Mouse (Mus musculus): ENCODE measurements around the gene Cops2.

Gene Cops2

DNA sequence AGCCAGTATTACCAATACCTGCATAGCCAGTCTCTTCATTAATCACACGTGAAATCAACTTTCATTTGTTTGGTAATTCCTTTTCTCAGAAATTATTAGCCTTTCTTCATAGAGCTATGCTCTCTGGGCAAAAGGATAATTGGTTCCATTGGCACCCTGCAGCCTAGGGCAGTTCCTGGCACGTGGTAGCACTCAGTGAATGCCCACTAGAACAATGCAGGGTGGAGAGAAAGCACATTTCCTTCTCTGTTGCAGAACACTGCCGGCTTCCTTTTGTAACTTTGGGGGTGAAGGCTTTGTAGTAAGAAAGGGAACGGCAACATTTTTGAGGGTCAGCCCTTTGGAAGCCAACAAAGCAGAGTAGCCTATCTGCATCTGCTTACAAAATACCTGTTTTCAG, 32.7 kb downstream of the Cops2 start:
- DNase-seq (ENCODE audit: low read depth): no peak

- no peak for DNase-seq (ENCODE audit: low read depth)
Observed at GRCm38 (mm10) chr2:125820397-125820796, 38.5 kb downstream of the Cops2 start.

DNA sequence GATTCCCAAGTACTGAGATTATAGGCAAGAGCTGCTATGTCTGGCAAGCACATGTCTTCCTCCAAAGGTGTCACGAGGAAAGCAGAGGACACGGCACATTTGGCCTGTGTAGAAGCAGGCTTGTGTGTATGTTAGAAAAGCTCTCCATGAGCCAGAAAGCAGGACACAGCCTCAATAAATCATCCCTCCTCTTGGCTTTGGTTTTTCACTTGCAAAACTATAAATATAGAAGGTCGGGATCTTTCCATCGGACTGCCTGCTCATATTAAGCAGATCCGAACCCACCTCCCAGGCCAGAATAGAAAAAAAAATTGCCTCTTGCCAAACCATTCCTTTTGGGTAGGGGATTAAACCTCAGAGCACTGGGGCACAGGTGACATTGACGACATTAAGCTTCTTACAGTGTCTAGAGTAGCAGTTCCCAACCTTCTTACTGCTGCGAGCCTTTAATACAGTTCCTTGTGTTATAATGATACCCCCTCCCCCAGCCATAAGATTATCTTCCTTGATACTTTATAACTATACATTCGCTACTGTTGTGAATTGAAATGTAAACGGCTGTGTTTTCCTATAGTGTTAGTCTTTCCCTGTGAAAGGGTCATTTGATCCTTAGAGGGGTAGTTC, 44.9 kb downstream of the Cops2 start:
- no peak for DNase-seq (ENCODE audit: low read depth)

DNA sequence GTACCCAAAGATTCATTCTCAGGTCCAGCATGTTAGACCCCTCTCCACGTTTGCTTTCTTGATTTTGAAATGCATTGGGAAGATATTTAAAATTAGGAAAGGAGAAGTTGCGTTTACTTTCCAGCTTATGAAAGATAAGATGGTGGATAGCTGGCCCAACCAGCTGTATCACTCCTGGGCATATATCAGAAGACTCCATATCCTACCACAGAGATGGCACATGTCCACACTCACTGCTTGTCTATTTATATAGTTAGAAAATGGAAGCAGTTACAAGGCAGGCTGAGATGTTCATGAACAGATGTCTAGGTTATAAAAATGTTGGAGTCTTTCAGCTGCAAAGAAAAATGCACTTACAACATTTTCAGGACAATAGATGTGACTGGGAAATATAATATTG, 47.6 kb downstream of the Cops2 start:
- no peak for DNase-seq (ENCODE audit: low read depth)

DNA sequence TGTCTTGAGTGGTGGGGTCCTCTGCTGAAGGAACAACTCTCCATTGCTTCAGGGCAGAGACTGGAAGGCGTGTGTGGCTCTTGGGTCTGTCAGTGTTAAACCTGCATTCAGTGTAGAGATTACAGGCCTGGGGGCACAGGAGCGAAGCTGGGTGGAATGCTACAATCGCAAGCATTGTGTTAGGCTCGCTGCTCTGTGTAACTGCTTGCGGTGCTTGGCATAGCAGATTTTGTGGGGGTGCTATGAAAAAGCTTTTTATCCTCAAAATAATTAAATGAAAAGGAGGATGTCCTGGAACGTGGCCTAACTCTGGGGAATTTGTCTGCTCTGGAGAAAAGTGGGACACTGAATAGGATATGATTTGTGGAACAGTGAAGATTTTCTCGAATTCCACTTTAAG, 49.4 kb downstream of the Cops2 start:
- no peak for DNase-seq (ENCODE audit: low read depth)

DNA sequence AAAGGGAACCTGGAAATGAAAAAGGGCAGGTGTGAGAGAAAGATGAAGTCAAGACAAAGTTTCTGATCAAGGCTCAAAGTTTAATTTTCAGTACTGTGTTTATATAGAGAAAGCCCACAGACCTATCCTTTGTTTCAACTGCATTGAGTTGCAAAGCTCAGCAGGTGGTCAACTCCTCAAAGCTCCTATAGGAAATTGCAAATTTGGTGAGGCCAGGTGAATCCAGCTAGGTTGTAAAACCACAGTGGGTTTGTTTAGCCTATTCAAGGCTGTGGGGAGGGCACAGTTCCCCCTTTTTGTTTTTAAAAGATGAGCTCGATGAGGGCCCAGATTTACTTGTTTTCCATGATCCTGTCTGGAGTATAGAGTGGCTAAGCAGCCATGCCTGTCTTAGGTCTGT, 53.1 kb downstream of the Cops2 start:
- DNase-seq (ENCODE audit: low read depth): no peak

DNA sequence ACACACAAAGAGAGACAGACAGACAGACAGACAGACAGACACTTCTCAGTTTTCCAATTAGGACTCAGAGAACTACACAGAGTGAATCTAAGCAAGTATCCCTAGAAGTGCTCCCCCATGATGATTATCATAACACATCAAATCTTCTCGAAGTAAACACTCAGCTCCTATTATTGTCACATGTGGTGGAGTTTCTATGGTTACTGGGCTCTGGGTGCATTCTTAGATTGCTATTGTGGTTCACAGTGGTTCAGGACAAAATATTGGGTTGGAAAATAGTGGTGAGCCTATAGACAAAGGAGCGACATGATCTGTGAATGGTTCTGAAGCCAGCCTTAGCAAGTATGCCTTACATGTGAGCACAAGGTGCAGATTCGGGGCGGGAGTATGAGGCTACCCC, 57.0 kb downstream of the Cops2 start:
- no peak for DNase-seq (ENCODE audit: low read depth)

DNA sequence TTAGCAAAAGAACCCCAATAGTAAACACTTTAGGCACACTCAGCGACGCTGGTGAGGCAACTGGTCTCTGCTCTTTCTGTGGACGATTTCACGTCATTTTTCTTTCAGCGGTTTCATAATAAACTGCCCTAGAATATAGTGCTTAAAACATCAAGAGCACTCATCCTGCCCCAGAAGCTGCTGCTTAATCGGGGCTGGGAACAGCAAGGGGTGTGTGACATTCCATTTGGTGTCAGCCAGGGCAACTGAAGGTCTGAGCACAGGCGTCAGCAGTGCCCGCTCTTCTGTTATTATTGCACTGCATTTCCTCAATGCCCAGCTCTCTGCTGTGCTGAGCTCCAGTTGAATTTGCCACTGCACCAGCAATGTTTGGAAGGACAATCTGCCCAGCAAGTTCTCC, 57.9 kb downstream of the Cops2 start:
- DNase-seq (ENCODE audit: low read depth): no peak

DNA sequence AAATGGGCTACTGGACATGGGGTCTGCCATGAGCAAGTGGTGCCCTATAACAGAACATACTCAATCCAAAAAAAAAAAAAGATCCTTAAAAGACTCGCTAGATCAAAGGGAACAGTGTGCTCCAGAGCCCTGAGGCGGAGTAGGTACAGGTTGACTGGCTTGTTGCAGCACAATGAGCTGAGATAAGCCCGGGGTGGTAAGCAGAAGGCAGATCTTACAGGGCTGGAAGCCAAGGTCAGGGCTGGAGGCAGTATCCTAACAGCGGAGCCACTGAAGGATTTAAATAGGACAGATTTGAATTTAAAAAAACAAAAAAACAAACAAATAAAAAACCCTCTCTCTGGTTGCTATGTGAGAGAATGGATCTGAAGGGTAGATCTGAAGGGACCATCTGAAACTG, 58.5 kb downstream of the Cops2 start:
- DNase-seq (ENCODE audit: low read depth): no peak

DNA sequence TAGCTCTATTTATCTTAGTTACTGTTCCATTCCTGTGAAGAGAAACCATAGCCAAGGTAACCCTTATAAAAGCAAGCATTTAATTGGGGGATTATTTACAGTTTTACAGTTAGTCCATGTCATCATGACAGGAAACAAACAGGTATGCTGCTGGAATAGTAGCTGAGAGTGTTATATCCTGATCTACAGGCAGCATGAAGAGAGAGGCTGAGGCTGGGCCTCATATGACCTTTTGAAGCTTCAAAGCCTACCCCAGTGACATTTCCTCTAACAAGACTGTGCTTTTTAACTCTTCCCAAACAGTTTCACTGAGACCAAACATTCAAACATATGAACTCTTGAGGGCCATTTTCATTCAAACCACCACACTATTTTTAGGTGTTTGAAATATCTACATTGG, 61.1 kb downstream of the Cops2 start:
- peak; percentile 34 for DNase-seq (ENCODE audit: low read depth)

- DNase-seq (ENCODE audit: low read depth): no peak
Observed at GRCm38 (mm10) chr2:125795118-125795517, 63.8 kb downstream of the Cops2 start.

GRCm38 (mm10) chr2:125794166-125794565, 64.8 kb downstream of the Cops2 start:
- DNase-seq (ENCODE audit: low read depth): no peak

- no peak for DNase-seq (ENCODE audit: low read depth)
Observed at GRCm38 (mm10) chr2:125792879-125793261, 66.1 kb downstream of the Cops2 start.

DNA sequence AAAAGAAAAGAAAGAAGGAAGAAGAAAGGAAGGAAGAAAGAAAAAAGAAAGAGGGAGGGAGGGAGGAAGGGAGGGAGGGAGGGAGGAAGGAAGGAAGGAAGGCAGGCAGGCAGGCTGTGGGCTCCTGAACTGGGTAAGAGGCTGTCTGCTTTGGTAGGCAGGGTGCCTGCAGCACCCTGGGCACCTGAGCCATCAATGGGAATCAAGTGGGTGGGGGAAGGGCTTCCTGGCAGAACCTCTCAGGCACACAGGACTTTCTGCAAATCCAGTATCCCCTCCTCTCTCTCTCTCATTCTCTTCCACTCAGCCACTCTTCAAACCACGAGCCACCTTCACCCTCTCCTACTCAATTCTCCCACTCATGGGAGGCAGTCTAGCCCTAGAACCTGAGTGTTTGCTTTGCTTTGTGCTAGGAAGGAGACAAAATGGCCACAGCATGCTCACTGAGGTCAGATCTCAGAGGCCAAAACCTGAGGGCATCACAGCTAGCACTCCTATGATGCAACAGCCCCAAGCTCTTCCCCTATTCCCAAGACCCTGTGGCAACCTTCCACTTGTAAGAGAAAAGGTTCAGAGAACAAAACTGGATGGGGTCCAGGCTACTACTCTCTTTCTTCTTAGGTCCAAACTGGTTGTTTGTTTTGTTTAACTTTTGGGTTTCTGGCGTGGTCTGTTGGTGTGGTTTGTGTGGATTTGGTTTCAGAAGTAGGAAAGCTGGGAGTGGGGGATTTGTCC, 66.6 kb downstream of the Cops2 start:
- peak; percentile 32 for DNase-seq (ENCODE audit: low read depth)

DNA sequence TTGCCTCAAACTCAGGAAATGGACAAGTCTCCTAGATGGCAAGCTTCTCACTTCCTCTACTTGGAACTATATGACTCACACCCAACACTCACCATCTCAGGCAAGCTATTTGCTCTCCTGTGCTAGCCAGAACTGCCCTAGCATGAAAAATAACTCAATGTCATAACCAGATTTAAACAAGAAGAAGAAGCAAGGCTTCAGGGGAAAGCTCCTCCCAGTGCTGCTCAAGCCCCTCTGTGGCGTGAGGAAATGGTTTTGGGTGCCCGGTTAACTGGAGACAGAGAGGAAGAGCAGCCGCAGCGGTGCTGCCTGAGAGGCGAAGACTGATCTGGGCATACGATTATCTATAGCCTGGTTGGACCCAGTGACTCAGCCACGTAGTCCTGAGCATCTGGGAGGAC, 67.5 kb downstream of the Cops2 start:
- peak; percentile 72 for DNase-seq (ENCODE audit: low read depth)

DNA sequence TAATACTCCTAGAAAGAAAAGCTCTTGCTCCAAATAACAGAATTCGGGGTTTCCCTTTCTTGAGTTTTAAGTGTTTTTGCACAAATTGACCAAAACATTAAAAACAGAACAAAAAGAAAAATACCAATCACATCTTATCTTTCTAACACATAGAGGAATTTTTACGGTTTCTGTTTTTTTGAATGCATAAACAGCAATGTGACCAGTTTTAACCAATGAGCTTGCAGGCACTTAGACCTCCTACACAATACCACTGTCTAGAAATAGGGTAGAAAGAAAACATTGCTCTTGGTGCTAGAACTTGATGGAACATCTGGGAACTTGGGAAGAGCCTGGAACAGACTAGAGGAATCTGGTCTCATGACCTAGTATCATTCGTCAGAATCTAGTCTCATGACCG, 68.7 kb downstream of the Cops2 start:
- peak; percentile 29 for DNase-seq (ENCODE audit: low read depth)

- DNase-seq (ENCODE audit: low read depth): no peak
Observed at GRCm38 (mm10) chr2:125789265-125789664, 69.7 kb downstream of the Cops2 start.

- DNase-seq (ENCODE audit: low read depth): no peak
Observed at GRCm38 (mm10) chr2:125788785-125789184, 70.2 kb downstream of the Cops2 start.

- DNase-seq (ENCODE audit: low read depth): peak; percentile 52
Observed at GRCm38 (mm10) chr2:125788351-125788750, 70.6 kb downstream of the Cops2 start.

- no peak for DNase-seq (ENCODE audit: low read depth)
Observed at GRCm38 (mm10) chr2:125785021-125785420, 73.9 kb downstream of the Cops2 start.

DNA sequence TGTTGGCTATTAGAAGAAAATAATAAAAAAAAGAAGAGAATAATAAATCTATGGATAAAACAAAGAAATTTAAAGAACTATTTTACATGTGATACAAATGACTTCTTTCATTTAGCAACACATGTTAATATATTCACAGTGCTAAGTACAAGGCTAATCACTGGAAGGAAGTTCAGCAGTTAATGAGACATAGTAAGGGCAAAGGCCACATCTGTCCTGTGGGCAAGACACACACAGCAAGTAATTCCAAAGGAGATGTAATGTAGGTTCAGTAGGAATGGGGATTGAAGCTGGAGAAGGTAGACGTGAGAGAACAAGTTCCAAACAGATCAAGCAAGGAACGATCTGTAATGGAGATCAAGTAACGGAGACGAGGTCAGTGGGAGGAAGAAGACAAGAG, 74.5 kb downstream of the Cops2 start:
- DNase-seq (ENCODE audit: low read depth): no peak

DNA sequence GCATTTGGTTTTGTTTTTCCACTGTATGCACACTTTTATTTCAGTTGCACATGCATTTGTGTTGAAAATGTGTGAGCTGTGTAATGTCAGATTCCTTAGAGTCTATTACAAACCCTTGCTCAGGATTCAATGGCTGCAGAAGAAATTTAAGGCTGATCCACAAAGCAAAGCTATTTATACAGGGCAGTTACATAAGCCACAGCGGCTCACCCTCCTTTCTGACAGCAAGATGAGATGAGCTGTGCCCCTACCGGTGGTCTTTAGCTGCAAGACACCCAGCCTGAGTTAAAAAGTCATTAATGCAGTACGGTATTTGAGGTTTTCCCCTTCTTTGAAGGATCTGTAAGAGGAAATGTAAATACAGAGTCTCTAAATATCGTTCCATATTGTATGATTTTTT, 75.1 kb downstream of the Cops2 start:
- no peak for DNase-seq (ENCODE audit: low read depth)

- peak; percentile 91 for DNase-seq (ENCODE audit: low read depth)
Observed at GRCm38 (mm10) chr2:125782719-125783109, 76.2 kb downstream of the Cops2 start, which contains the start of gene Secisbp2l. TSS of gene Secisbp2l (minus strand) at chr2:125782870.

Data from induced T-regulatory cell, adult 2 months (primary cell).